Mouse (Mus musculus) megakaryocyte, embryonic 14.5 days (primary cell): ENCODE measurements around the gene Ccdc102a.

Experiments
- FLI1 ChIP-seq: IDR thresholded peaks from 2 replicates; pipeline ENCODE4 v1.6.1; 2012; ENCODE audit warnings: low read length, inconsistent platforms, mixed read lengths
- GATA1 ChIP-seq: IDR thresholded peaks from 3 replicates; pipeline ENCODE4 v1.6.1; 2012; ENCODE audit warnings: mixed read lengths, low read length, inconsistent platforms, borderline replicate concordance

- TF ChIP-seq GATA1: no peak
- TF ChIP-seq FLI1: no peak
These were observed 43.5 kb downstream of the Ccdc102a start for GRCm38 (mm10) chr8:94874358-94874757.
